Mouse (Mus musculus) embryonic facial prominence, embryonic 13.5 days (tissue): ENCODE data around the gene Fbxo40. TPM values are rescaled to one million over a fixed set of nuclear protein-coding genes. Genes with fewer than 3 reads are reported as not detected.

Experiments
- ATAC-seq: fragments of 200-750 bp; cut with Nextera tagmentation; 2 replicates; pipeline ENCODE4 v1.8.0; 2017; ENCODE audit warnings: low read depth; ENCODE audit not compliant: insufficient number of reproducible peaks, insufficient read depth, low FRiP score, low TSS enrichment
- H3K27ac ChIP-seq: fragments of 300-500 bp; sonication (generic); 2 replicates; pipeline ENCODE4 v1.5.1; 2015; ENCODE audit warnings: moderate library complexity, mild to moderate bottlenecking, inconsistent platforms
- H3K27me3 ChIP-seq: fragments of 300-500 bp; sonication (generic); 2 replicates; pipeline ENCODE4 v1.6.1; 2015; ENCODE audit warnings: mild to moderate bottlenecking, inconsistent platforms
- H3K36me3 ChIP-seq: fragments of 300-500 bp; sonication (generic); 2 replicates; pipeline ENCODE4 v1.6.1; 2015; ENCODE audit warnings: mild to moderate bottlenecking, inconsistent platforms
- H3K4me1 ChIP-seq: fragments of 300-500 bp; sonication (generic); 2 replicates; pipeline ENCODE4 v1.6.1; 2015; ENCODE audit warnings: inconsistent platforms
- H3K4me2 ChIP-seq: fragments of 300-500 bp; sonication (generic); 2 replicates; pipeline ENCODE4 v1.6.1; 2015; ENCODE audit warnings: moderate library complexity, mild to moderate bottlenecking, inconsistent platforms
- H3K4me3 ChIP-seq: fragments of 300-500 bp; sonication (generic); 2 replicates; pipeline ENCODE4 v1.5.1; 2015; ENCODE audit warnings: mild to moderate bottlenecking, inconsistent platforms
- H3K9ac ChIP-seq: fragments of 300-500 bp; sonication (generic); 2 replicates; pipeline ENCODE4 v1.6.1; 2015; ENCODE audit warnings: mild to moderate bottlenecking, inconsistent platforms
- H3K9me3 ChIP-seq: fragments of 300-500 bp; sonication (generic); 2 replicates; pipeline ENCODE4 v1.6.1; 2016; ENCODE audit warnings: inconsistent platforms
- WGBS: fragments of 180-500 bp; shearing (Covaris S2); methylation state at CpG from one replicate; pipeline ENCODE4 v1.1.7; 2015; ENCODE audit warnings: mixed read lengths; 5-methylcytosine and 5-hydroxymethylcytosine counted together
- polyA plus RNA-seq: library from polyadenylated mRNA; unstranded; fragments of >200 nt; fragmentation: Nextera tagmentation; extraction: Ambion mirVana; gene quantifications from 2 replicates; pipeline ENCODE4 v1.2.1, GENCODE M21; 2015

The Fbxo40 gene
- polyA plus RNA-seq, 1 experiment from 2014 or later: not detected

- H3K4me3 ChIP-seq: no peak overlapping the region
- peaks cover 15% of the 10 kb centered on the region; the same call in 1 of the 2 replicates for H3K4me1 ChIP-seq
- 71% methylated on average over 11 of the region's 11 CpGs for WGBS
- no peak overlapping the region for H3K4me2 ChIP-seq
- no peak overlapping the region for H3K27ac ChIP-seq
- no peak overlapping the region for H3K9ac ChIP-seq
- no peak for ATAC-seq
- H3K36me3 ChIP-seq: peaks cover 79% of the 10 kb centered on the region
- no peaks in the 10 kb centered on the region for H3K27me3 ChIP-seq
- no peaks in the 10 kb centered on the region for H3K9me3 ChIP-seq
These were observed 59.8 kb downstream of the Fbxo40 start for GRCm38 (mm10) chr16:36930231-36931136.

- H3K4me3 ChIP-seq: no peak overlapping the region
- no peaks in the 10 kb centered on the region for H3K9me3 ChIP-seq
- H3K36me3 ChIP-seq: peaks cover 91% of the 10 kb centered on the region
- H3K4me1 ChIP-seq: peaks cover 15% of the 10 kb centered on the region; the same call in 1 of the 2 replicates
- no peaks in the 10 kb centered on the region for H3K27me3 ChIP-seq
- no peak for ATAC-seq
- no peak overlapping the region for H3K27ac ChIP-seq
- H3K4me2 ChIP-seq: no peak overlapping the region
- H3K9ac ChIP-seq: no peak overlapping the region
- 94% methylated on average over 7 of the region's 7 CpGs for whole genome bisulfite sequencing
These were observed 61.1 kb downstream of the Fbxo40 start for GRCm38 (mm10) chr16:36929216-36929615.

GRCm38 (mm10) chr16:36928106-36928500 is 62.2 kb downstream of the Fbxo40 start:
- Histone ChIP-seq H3K4me3 (no peak overlapping the region), H3K4me2 (no peak overlapping the region), H3K4me1 (peaks cover 10% of the 10 kb centered on the region; the same call in 1 of the 2 replicates), H3K9ac (no peak overlapping the region), H3K36me3 (peaks cover 94% of the 10 kb centered on the region), H3K9me3 (no peaks in the 10 kb centered on the region), H3K27ac (no peak overlapping the region), H3K27me3 (no peaks in the 10 kb centered on the region)
- ATAC-seq: no peak
- 90% methylated on average over 8 of the region's 8 CpGs for WGBS

- Histone ChIP-seq H3K4me1 (peaks cover 9% of the 10 kb centered on the region; the same call in 1 of the 2 replicates), H3K4me2 (no peak overlapping the region), H3K27ac (no peak overlapping the region), H3K36me3 (peaks cover 93% of the 10 kb centered on the region), H3K9ac (no peak overlapping the region), H3K4me3 (no peak overlapping the region), H3K27me3 (no peaks in the 10 kb centered on the region), H3K9me3 (no peaks in the 10 kb centered on the region)
- ATAC-seq: no peak
- WGBS: 81% methylated on average over 10 of the region's 10 CpGs
These were observed 62.7 kb downstream of the Fbxo40 start for GRCm38 (mm10) chr16:36927495-36928105.

- ATAC-seq: no peak
- H3K4me3 ChIP-seq: no peak overlapping the region
- H3K36me3 ChIP-seq: peaks cover 85% of the 10 kb centered on the region
- peaks cover 1% of the 10 kb centered on the region; the same call in 1 of the 2 replicates for H3K4me1 ChIP-seq
- H3K4me2 ChIP-seq: no peak overlapping the region
- WGBS: 89% methylated on average over 10 of the region's 10 CpGs
- no peak overlapping the region for H3K9ac ChIP-seq
- no peak overlapping the region for H3K27ac ChIP-seq
- no peaks in the 10 kb centered on the region for H3K27me3 ChIP-seq
- H3K9me3 ChIP-seq: no peaks in the 10 kb centered on the region
These were observed 63.5 kb downstream of the Fbxo40 start for GRCm38 (mm10) chr16:36926514-36927447.

- Histone ChIP-seq H3K4me1 (no peaks in the 10 kb centered on the region), H3K9ac (no peak overlapping the region), H3K4me2 (no peak overlapping the region), H3K36me3 (peaks cover 82% of the 10 kb centered on the region), H3K4me3 (no peak overlapping the region), H3K27me3 (no peaks in the 10 kb centered on the region), H3K27ac (no peak overlapping the region), H3K9me3 (no peaks in the 10 kb centered on the region)
- ATAC-seq: no peak
- WGBS: 82% methylated on average over 6 of the region's 6 CpGs
These were observed 64.5 kb downstream of the Fbxo40 start for GRCm38 (mm10) chr16:36925797-36926196.

- H3K27me3 ChIP-seq: no peaks in the 10 kb centered on the region
- H3K4me2 ChIP-seq: no peak overlapping the region
- H3K9ac ChIP-seq: no peak overlapping the region
- H3K27ac ChIP-seq: no peak overlapping the region
- 92% methylated on average over 6 of the region's 6 CpGs for WGBS
- no peaks in the 10 kb centered on the region for H3K4me1 ChIP-seq
- H3K36me3 ChIP-seq: peaks cover 81% of the 10 kb centered on the region
- no peaks in the 10 kb centered on the region for H3K9me3 ChIP-seq
- ATAC-seq: no peak
- no peak overlapping the region for H3K4me3 ChIP-seq
These were observed 64.9 kb downstream of the Fbxo40 start for GRCm38 (mm10) chr16:36925351-36925750.

- H3K9ac ChIP-seq: no peak overlapping the region
- no peak overlapping the region for H3K27ac ChIP-seq
- H3K4me3 ChIP-seq: no peak overlapping the region
- ATAC-seq: no peak
- no peaks in the 10 kb centered on the region for H3K4me1 ChIP-seq
- peaks cover 79% of the 10 kb centered on the region for H3K36me3 ChIP-seq
- no peaks in the 10 kb centered on the region for H3K27me3 ChIP-seq
- no peak overlapping the region for H3K4me2 ChIP-seq
- no peaks in the 10 kb centered on the region for H3K9me3 ChIP-seq
- WGBS: 96% methylated on average over 8 of the region's 8 CpGs
These were observed 66.0 kb downstream of the Fbxo40 start for GRCm38 (mm10) chr16:36924312-36924711.

- Histone ChIP-seq H3K4me2 (no peak overlapping the region), H3K4me3 (no peak overlapping the region), H3K4me1 (no peaks in the 10 kb centered on the region), H3K27ac (no peak overlapping the region), H3K36me3 (peaks cover 76% of the 10 kb centered on the region), H3K9me3 (no peaks in the 10 kb centered on the region), H3K9ac (no peak overlapping the region), H3K27me3 (no peaks in the 10 kb centered on the region)
- ATAC-seq: no peak
- 78% methylated on average over 6 of the region's 6 CpGs for WGBS
These were observed 68.3 kb downstream of the Fbxo40 start for GRCm38 (mm10) chr16:36921980-36922379.

GRCm38 (mm10) chr16:36921067-36921613 is 69.1 kb downstream of the Fbxo40 start:
- Histone ChIP-seq H3K9ac (no peak overlapping the region), H3K9me3 (no peaks in the 10 kb centered on the region), H3K4me3 (no peak overlapping the region), H3K4me1 (no peaks in the 10 kb centered on the region), H3K27ac (no peak overlapping the region), H3K4me2 (no peak overlapping the region), H3K36me3 (peaks cover 75% of the 10 kb centered on the region), H3K27me3 (no peaks in the 10 kb centered on the region)
- ATAC-seq: no peak
- 94% methylated on average over 8 of the region's 8 CpGs for WGBS

GRCm38 (mm10) chr16:36920410-36920809 is 69.9 kb downstream of the Fbxo40 start:
- Histone ChIP-seq H3K27ac (no peak overlapping the region), H3K4me2 (no peak overlapping the region), H3K27me3 (no peaks in the 10 kb centered on the region), H3K9me3 (no peaks in the 10 kb centered on the region), H3K4me1 (no peaks in the 10 kb centered on the region), H3K4me3 (no peak overlapping the region), H3K9ac (no peak overlapping the region), H3K36me3 (peaks cover 75% of the 10 kb centered on the region)
- ATAC-seq: no peak
- WGBS: 91% methylated on average over 3 of the region's 3 CpGs
